Comparison of ENCODE assay signal across 32 mouse cellular contexts in genomic region chr15:72343794-72344193, GRCm38 (mm10).
"Had no signal": no experiment of that assay in that cellular context is flagged by ENCODE, and none has a peak within 500 bp of the region (broad histone marks: within the 10 kb centered on the region; RNA-seq: fewer than 3 reads in every experiment).

No protein-coding gene starts in this region.

- H3K9me3 ChIP-seq: limb, embryonic 10.5 days; limb, embryonic 12.5 days; limb, embryonic 13.5 days; limb, embryonic 15.5 days; liver, embryonic 12.5 days; liver, embryonic 13.5 days; liver, embryonic 15.5 days; lung, embryonic 15.5 days; midbrain, embryonic 10.5 days; midbrain, embryonic 12.5 days; midbrain, embryonic 13.5 days; midbrain, embryonic 15.5 days; neural tube, embryonic 12.5 days had no signal

- H3K27ac ChIP-seq: limb, embryonic 10.5 days; limb, embryonic 12.5 days; limb, embryonic 13.5 days; limb, embryonic 15.5 days; liver, embryonic 12.5 days; liver, embryonic 13.5 days; liver, embryonic 14.5 days; liver, embryonic 15.5 days; lung, embryonic 15.5 days; macrophage; midbrain, embryonic 12.5 days; midbrain, embryonic 13.5 days; midbrain, embryonic 15.5 days; neural tube, embryonic 12.5 days had no signal

- H3K36me3 ChIP-seq: limb, embryonic 10.5 days; limb, embryonic 12.5 days; limb, embryonic 13.5 days; limb, embryonic 15.5 days; liver, embryonic 12.5 days; liver, embryonic 13.5 days; liver, embryonic 15.5 days; lung, embryonic 15.5 days; midbrain, embryonic 10.5 days; midbrain, embryonic 12.5 days; midbrain, embryonic 13.5 days; midbrain, embryonic 15.5 days; neural tube, embryonic 12.5 days had no signal

- ATAC-seq: liver, embryonic 12.5 days; liver, postnatal 0 days; lung, postnatal 0 days; midbrain, embryonic 13.5 days; midbrain, embryonic 15.5 days; midbrain, embryonic 16.5 days had no signal

- H3K27me3 ChIP-seq: limb, embryonic 12.5 days; limb, embryonic 13.5 days; limb, embryonic 15.5 days; liver, embryonic 12.5 days; liver, embryonic 13.5 days; liver, embryonic 15.5 days; lung, embryonic 15.5 days; megakaryocyte, embryonic 14.5 days; midbrain, embryonic 12.5 days; midbrain, embryonic 13.5 days; midbrain, embryonic 15.5 days; neural tube, embryonic 12.5 days had no signal

- H3K4me1 ChIP-seq: limb, embryonic 10.5 days; limb, embryonic 12.5 days; limb, embryonic 13.5 days; limb, embryonic 15.5 days; liver, embryonic 12.5 days; liver, embryonic 13.5 days; liver, embryonic 15.5 days; lung, embryonic 15.5 days; midbrain, embryonic 15.5 days; neural tube, embryonic 12.5 days had no signal

- H3K9ac ChIP-seq: limb, embryonic 12.5 days; limb, embryonic 13.5 days; limb, embryonic 15.5 days; liver, embryonic 12.5 days; liver, embryonic 13.5 days; liver, embryonic 14.5 days; liver, embryonic 15.5 days; liver, postnatal 0 days; lung, embryonic 14.5 days; lung, embryonic 15.5 days; midbrain, embryonic 12.5 days; midbrain, embryonic 13.5 days; midbrain, embryonic 15.5 days; neural tube, embryonic 12.5 days had no signal

- H3K4me2 ChIP-seq: limb, embryonic 12.5 days; limb, embryonic 13.5 days; limb, embryonic 15.5 days; liver, embryonic 11.5 days; liver, embryonic 12.5 days; liver, embryonic 13.5 days; liver, embryonic 15.5 days; lung, embryonic 14.5 days; lung, embryonic 15.5 days; midbrain, embryonic 11.5 days; midbrain, embryonic 12.5 days; midbrain, embryonic 13.5 days; midbrain, embryonic 15.5 days; neural tube, embryonic 12.5 days had no signal

- H3K4me3 ChIP-seq: limb, embryonic 10.5 days; limb, embryonic 12.5 days; limb, embryonic 13.5 days; limb, embryonic 15.5 days; liver, embryonic 12.5 days; liver, embryonic 13.5 days; liver, embryonic 15.5 days; lung, embryonic 15.5 days; megakaryocyte, embryonic 14.5 days; midbrain, embryonic 10.5 days; midbrain, embryonic 12.5 days; midbrain, embryonic 13.5 days; midbrain, embryonic 15.5 days; myocyte; neural tube, embryonic 12.5 days had no signal

- DNase-seq: left cerebral cortex, postnatal 4 days; liver; liver, embryonic 13.5 days; liver, postnatal 0 days; lung, adult 18-20 months; lung, adult 2 months; lung, embryonic 14.5 days; lung, postnatal 10 days; lung, postnatal 14 days; lung, postnatal 36 days; lung, postnatal 4 days; midbrain, embryonic 14.5 days had no signal
